Mouse (Mus musculus) testis, adult 2 months (tissue): ENCODE results near the gene Egfem1. TPM values are rescaled to one million over a fixed set of nuclear protein-coding genes. Genes with fewer than 3 reads are reported as not detected.

Source experiments
- H3K27ac ChIP-seq: fragments of 200-500 bp; 2 replicates; pipeline ENCODE4 v1.5.1; 2012; ENCODE audit warnings: low read depth, low read length; ENCODE audit not compliant: control insufficient read depth, insufficient read depth
- H3K27me3 ChIP-seq: fragments of 200-500 bp; 2 replicates; pipeline ENCODE4 v1.6.1; 2012; ENCODE audit warnings: mild to moderate bottlenecking, low read length, moderate library complexity; ENCODE audit not compliant: control insufficient read depth, insufficient read depth
- H3K36me3 ChIP-seq: fragments of 200-500 bp; 2 replicates; pipeline ENCODE4 v1.6.1; 2012; ENCODE audit warnings: mild to moderate bottlenecking, low read length; ENCODE audit not compliant: control insufficient read depth, insufficient read depth
- H3K4me1 ChIP-seq: fragments of 200-500 bp; 2 replicates; pipeline ENCODE4 v1.6.1; 2012; ENCODE audit warnings: low read length; ENCODE audit not compliant: control insufficient read depth, insufficient read depth
- H3K4me3 ChIP-seq: fragments of 200-500 bp; 2 replicates; pipeline ENCODE4 v1.5.1; 2012; ENCODE audit warnings: low read depth, mild to moderate bottlenecking, low read length, moderate library complexity, mixed read lengths; ENCODE audit not compliant: control insufficient read depth
- CTCF ChIP-seq: fragments of 200-500 bp; IDR thresholded peaks from 2 replicates; pipeline ENCODE4 v1.5.1; 2012; ENCODE audit warnings: low read depth, mild to moderate bottlenecking, inconsistent platforms, low read length, moderate library complexity; ENCODE audit not compliant: control insufficient read depth, insufficient read depth, insufficient replicate concordance
- POLR2A ChIP-seq: fragments of 200-500 bp; IDR thresholded peaks from 2 replicates; pipeline ENCODE4 v1.6.1; 2012; ENCODE audit warnings: low read depth, mild to moderate bottlenecking, inconsistent platforms, low read length, moderate library complexity; ENCODE audit not compliant: control insufficient read depth
- polyA plus RNA-seq: library from polyadenylated mRNA; depleted of rRNA; stranded (reverse); fragments of >200 nt; gene quantifications from 2 replicates; pipeline ENCODE4 v1.2.3, GENCODE M21; 2012

The Egfem1 gene
- polyA plus RNA-seq, 1 experiment = 0.62 TPM

DNA sequence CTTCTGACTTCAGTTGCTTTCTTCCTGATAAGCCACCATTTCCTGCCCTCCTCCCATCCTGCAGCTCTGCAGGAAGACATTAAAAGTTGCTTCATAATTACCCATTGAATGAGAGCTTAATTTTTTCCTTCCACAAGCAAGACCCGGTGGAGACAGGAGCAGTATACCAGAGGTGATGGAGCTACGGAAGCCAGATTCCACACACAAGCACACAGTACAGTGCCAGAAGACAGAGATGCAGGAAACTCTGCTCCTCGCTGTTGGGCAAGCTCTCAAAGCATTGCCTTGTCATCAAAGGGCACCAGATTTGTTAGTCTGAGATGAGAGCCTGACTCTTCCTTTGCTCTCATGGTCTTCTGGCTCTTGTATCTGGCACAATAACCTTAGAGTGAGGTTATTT lies 364.3 kb downstream of the Egfem1 start:
- H3K36me3 ChIP-seq = no peaks in the 10 kb centered on the region
- H3K4me3 ChIP-seq = no peak overlapping the region
- TF ChIP-seq POLR2A (no peak), CTCF (no peak)
- H3K27me3 ChIP-seq = no peaks in the 10 kb centered on the region
- no peak overlapping the region for H3K27ac ChIP-seq
- no peaks in the 10 kb centered on the region for H3K4me1 ChIP-seq

DNA sequence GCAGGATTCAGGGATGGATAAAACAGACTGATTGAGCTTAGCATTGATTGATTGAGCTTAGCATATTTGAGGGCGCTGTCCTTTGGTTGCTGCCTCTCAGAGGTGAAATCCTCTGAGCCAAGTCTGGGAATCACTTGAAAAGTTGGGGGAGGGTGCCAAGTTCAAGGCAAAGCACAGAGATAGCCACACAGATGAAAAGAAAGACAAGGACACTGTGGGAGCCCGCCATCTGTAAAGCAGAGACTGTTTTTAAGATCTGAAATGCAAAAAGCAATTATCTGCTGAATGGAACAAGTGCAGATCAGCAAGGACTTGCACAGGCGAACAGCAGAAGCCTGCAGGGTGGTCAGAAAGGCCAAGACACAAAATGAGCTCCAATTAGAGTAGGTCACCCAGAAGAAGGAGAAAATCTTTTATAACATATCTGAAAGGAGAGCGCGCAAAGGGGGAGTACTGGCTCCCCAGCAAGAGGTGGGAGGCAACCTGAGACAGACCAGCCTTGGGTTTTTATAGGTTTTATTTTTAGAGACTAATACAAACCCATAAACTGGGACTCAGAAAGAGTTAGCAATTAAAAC lies 367.1 kb downstream of the Egfem1 start:
- Histone ChIP-seq H3K36me3 (no peaks in the 10 kb centered on the region), H3K4me1 (no peaks in the 10 kb centered on the region), H3K27ac (no peak overlapping the region), H3K27me3 (no peaks in the 10 kb centered on the region), H3K4me3 (no peak overlapping the region)
- TF ChIP-seq POLR2A = no peak

DNA sequence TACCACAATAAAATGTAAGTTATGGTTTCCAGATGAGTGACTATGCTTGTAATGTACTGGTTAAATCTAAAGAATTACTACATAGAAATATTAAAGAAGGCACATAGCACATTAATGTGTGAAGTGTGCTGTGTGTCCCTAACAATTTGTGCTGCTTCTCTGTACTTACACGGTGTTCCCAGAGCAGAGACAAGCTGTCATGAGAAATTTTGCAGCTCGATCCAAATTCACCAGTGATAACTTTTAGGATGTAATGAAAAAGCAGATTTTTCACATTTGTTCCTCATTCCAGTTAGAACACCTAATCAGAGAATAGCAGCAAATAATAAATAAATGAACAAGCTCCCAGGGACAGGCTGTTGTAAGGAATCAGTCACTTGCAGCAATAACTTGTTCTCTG lies 416.4 kb downstream of the Egfem1 start:
- Histone ChIP-seq H3K36me3 (no peaks in the 10 kb centered on the region), H3K4me1 (no peaks in the 10 kb centered on the region)
- TF ChIP-seq CTCF (no peak), POLR2A (no peak)

DNA sequence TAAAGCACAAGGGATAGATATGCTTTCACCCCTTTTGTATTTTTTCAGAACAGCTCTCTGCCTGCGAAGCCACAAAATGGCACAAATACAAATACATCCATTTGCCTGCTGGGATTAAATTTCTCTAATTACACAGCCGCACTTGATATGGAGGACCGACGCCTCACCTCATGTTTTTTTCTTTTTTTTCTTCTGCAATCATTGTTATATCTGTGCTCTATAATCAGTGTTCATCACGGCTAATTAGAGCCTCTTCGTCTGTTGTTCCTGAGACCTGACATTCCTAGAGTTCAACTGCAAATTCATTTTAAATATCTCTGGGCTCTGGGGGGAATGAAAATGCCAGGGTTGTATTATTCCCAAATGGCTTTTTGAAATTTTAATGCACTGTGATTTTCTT lies 417.4 kb downstream of the Egfem1 start:
- H3K27me3 ChIP-seq = no peaks in the 10 kb centered on the region
- no peak overlapping the region for H3K27ac ChIP-seq
- TF ChIP-seq POLR2A = no peak
- TF ChIP-seq CTCF = no peak
- no peaks in the 10 kb centered on the region for H3K36me3 ChIP-seq
- H3K4me1 ChIP-seq = no peaks in the 10 kb centered on the region
- H3K4me3 ChIP-seq = no peak overlapping the region

More for the DNA sequence above, 416.4 kb downstream of the Egfem1 start:
- no peak overlapping the region for H3K4me3 ChIP-seq
- no peaks in the 10 kb centered on the region for H3K27me3 ChIP-seq
- H3K27ac ChIP-seq = no peak overlapping the region

DNA sequence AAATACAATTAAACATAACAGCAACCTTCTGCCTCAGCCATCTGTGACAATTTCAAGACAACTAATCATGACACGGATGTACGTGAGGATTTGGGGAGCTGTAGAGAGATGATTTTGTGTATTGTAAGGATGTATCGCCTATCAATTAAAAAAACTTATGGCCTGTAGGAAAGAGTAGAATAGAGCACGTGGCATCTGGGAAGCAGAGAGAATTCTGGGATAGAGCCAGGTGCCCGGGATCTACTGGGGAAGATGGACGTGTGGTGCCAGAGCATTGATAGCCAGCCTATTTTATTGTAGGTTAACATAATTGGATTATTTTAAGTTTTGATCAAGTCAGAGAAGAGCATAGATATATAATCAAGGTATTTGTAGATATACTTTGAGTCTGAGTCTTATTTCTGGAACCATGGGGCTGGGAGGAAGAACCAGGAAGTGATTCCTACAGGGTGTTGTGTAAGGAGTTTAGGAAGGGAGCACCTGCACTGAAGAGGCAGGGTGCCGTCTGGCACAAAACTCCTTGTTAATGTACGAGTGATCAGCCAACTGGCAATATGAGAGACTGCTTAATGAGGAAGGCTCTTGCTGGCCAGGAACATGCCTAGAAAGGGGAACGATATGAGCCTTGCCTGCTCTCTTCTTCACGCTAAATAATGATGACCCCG lies 443.6 kb downstream of the Egfem1 start:
- no peak for TF ChIP-seq POLR2A
- no peak for TF ChIP-seq CTCF
- Histone ChIP-seq H3K27me3 (no peaks in the 10 kb centered on the region), H3K36me3 (no peaks in the 10 kb centered on the region), H3K4me3 (peak overlapping the region; percentile 59), H3K4me1 (no peaks in the 10 kb centered on the region), H3K27ac (no peak overlapping the region)

DNA sequence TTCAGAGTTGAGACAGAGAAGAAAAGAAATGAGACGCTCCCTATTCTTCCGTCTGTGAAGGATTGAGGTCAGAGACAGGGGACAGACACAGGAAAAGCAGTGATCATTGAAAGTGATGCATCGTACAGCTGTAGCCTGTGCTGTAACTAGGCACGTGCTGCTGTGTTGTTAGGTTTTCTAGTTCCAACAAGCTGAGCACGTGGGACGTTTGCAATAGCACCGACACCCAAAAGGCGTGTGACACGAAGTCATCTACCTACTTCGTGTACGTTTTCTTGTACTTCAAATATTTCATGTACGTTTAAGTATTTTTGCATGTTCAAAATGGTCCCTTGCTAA lies 444.1 kb downstream of the Egfem1 start:
- H3K36me3 ChIP-seq = no peaks in the 10 kb centered on the region
- H3K27me3 ChIP-seq = no peaks in the 10 kb centered on the region
- no peak for TF ChIP-seq CTCF
- no peak for TF ChIP-seq POLR2A
- H3K27ac ChIP-seq = no peak overlapping the region
- H3K4me1 ChIP-seq = no peaks in the 10 kb centered on the region
- peak overlapping the region; percentile 59 for H3K4me3 ChIP-seq

DNA sequence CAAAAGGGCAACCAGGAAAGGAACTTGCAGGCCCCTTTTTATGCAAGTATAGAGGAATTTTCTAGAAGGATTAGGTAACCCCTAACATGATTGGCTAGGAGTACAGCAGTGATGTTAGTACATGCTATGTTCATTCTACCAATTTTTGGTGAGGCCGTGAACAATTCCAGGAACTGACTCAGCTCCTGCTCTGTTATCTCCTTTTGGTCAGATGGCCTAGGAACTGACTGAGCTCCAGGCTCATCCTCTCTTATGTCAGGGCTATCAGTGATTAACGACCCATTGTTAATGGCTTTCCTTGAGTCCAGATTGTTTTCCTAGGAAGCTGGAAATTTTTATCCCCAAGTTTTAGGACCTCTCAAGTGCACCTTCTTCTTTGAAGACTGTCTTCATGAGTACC lies 457.4 kb downstream of the Egfem1 start:
- Histone ChIP-seq H3K4me1 (no peaks in the 10 kb centered on the region), H3K27ac (no peak overlapping the region), H3K36me3 (no peaks in the 10 kb centered on the region), H3K4me3 (no peak overlapping the region), H3K27me3 (no peaks in the 10 kb centered on the region)
- TF ChIP-seq CTCF (no peak), POLR2A (no peak)
